Mouse (Mus musculus) splenic B cell, adult 2 months (primary cell): Measurements from ENCODE around the gene Zcchc17.

ENCODE experiments used
- DNase-seq: peaks from one replicate; pipeline ENCODE4 v3.0.0-alpha.2; 2011; ENCODE audit warnings: low read depth, low spot score
- H3K27me3 ChIP-seq: 2 replicates; pipeline ENCODE4 v1.6.1; 2012; ENCODE audit warnings: mild to moderate bottlenecking, low read length, moderate library complexity, mixed read lengths; ENCODE audit not compliant: control insufficient read depth, poor library complexity, insufficient read depth, severe bottlenecking
- H3K36me3 ChIP-seq: 2 replicates; pipeline ENCODE4 v1.6.1; 2012; ENCODE audit warnings: mild to moderate bottlenecking, low read length, moderate library complexity, mixed read lengths; ENCODE audit not compliant: control insufficient read depth, poor library complexity, insufficient read depth, severe bottlenecking

Gene Zcchc17

GRCm38 (mm10) chr4:130359486-130360237 lies at the start of gene Zcchc17, which contains the start of gene Snrnp40:
Gene Zcchc17 (minus strand): TSS chr4:130359943.
Gene Snrnp40 (plus strand): TSS chr4:130360132.
- DNase-seq, result peak; percentile 99
- H3K27me3 ChIP-seq, result no peaks in the 10 kb centered on the region
- peaks cover 2% of the 10 kb centered on the region; the same call in 1 of the 2 replicates for H3K36me3 ChIP-seq

GRCm38 (mm10) chr4:130391265-130391664 lies 31.5 kb upstream of the Zcchc17 start:
- no peak for DNase-seq
- H3K36me3 ChIP-seq, result peaks cover 5% of the 10 kb centered on the region; the same call in 1 of the 2 replicates

GRCm38 (mm10) chr4:130389927-130390326 lies 30.2 kb upstream of the Zcchc17 start:
- Histone ChIP-seq H3K27me3 (no peaks in the 10 kb centered on the region), H3K36me3 (peaks cover 5% of the 10 kb centered on the region; the same call in 1 of the 2 replicates)
- no peak for DNase-seq

More at GRCm38 (mm10) chr4:130391265-130391664, 31.5 kb upstream of the Zcchc17 start:
- no peaks in the 10 kb centered on the region for H3K27me3 ChIP-seq

- Histone ChIP-seq H3K27me3 (no peaks in the 10 kb centered on the region), H3K36me3 (peaks cover 5% of the 10 kb centered on the region; the same call in 1 of the 2 replicates)
- no peak for DNase-seq
Measured at GRCm38 (mm10) chr4:130389496-130389895, 29.8 kb upstream of the Zcchc17 start.

- Histone ChIP-seq H3K27me3 (no peaks in the 10 kb centered on the region), H3K36me3 (peaks cover 9% of the 10 kb centered on the region; the same call in 1 of the 2 replicates)
- no peak for DNase-seq
Measured at GRCm38 (mm10) chr4:130387256-130387655, 27.5 kb upstream of the Zcchc17 start.

- H3K36me3 ChIP-seq, result peaks cover 19% of the 10 kb centered on the region
- H3K27me3 ChIP-seq, result no peaks in the 10 kb centered on the region
- no peak for DNase-seq
Measured at GRCm38 (mm10) chr4:130380418-130380817, 20.7 kb upstream of the Zcchc17 start.

GRCm38 (mm10) chr4:130379181-130379580 lies 19.4 kb upstream of the Zcchc17 start:
- DNase-seq, result no peak
- Histone ChIP-seq H3K27me3 (no peaks in the 10 kb centered on the region), H3K36me3 (peaks cover 19% of the 10 kb centered on the region)

GRCm38 (mm10) chr4:130377500-130377899 lies 17.8 kb upstream of the Zcchc17 start:
- DNase-seq, result no peak
- Histone ChIP-seq H3K27me3 (no peaks in the 10 kb centered on the region), H3K36me3 (peaks cover 17% of the 10 kb centered on the region)

GRCm38 (mm10) chr4:130376675-130377074 lies 16.9 kb upstream of the Zcchc17 start:
- H3K36me3 ChIP-seq, result peaks cover 13% of the 10 kb centered on the region
- peak; percentile 10 for DNase-seq
- H3K27me3 ChIP-seq, result no peaks in the 10 kb centered on the region

GRCm38 (mm10) chr4:130360238-130360590 lies 471 bp upstream of the Zcchc17 start:
- no peaks in the 10 kb centered on the region for H3K27me3 ChIP-seq
- DNase-seq, result no peak
- H3K36me3 ChIP-seq, result peaks cover 4% of the 10 kb centered on the region; the same call in 1 of the 2 replicates

GRCm38 (mm10) chr4:130357946-130358345 lies 1.8 kb downstream of the Zcchc17 start:
- peaks cover 1% of the 10 kb centered on the region; the same call in 1 of the 2 replicates for H3K36me3 ChIP-seq
- no peaks in the 10 kb centered on the region for H3K27me3 ChIP-seq
- peak; percentile 9 for DNase-seq

- no peaks in the 10 kb centered on the region for H3K27me3 ChIP-seq
- DNase-seq, result no peak
- H3K36me3 ChIP-seq, result peaks cover 3% of the 10 kb centered on the region
Measured at GRCm38 (mm10) chr4:130352588-130352987, 7.2 kb downstream of the Zcchc17 start.

GRCm38 (mm10) chr4:130350690-130351422 lies 8.9 kb downstream of the Zcchc17 start:
- H3K27me3 ChIP-seq, result no peaks in the 10 kb centered on the region
- no peak for DNase-seq
- peaks cover 3% of the 10 kb centered on the region for H3K36me3 ChIP-seq

GRCm38 (mm10) chr4:130349666-130350065 lies 10.1 kb downstream of the Zcchc17 start:
- peaks cover 3% of the 10 kb centered on the region for H3K36me3 ChIP-seq
- DNase-seq, result no peak
- H3K27me3 ChIP-seq, result no peaks in the 10 kb centered on the region

GRCm38 (mm10) chr4:130341691-130342090 lies 18.1 kb downstream of the Zcchc17 start:
- no peaks in the 10 kb centered on the region for H3K36me3 ChIP-seq
- H3K27me3 ChIP-seq, result no peaks in the 10 kb centered on the region
- DNase-seq, result peak; percentile 67
